Mouse (Mus musculus): ENCODE measurements around the gene Lrr1. TPM values are rescaled to one million over a fixed set of nuclear protein-coding genes. Genes with fewer than 3 reads are reported as not detected.

The Lrr1 gene
- polyA plus RNA-seq (2015; fragmentation: Nextera tagmentation; extraction: Ambion mirVana): 21.1 and 24.1 TPM in 2 replicates

DNA sequence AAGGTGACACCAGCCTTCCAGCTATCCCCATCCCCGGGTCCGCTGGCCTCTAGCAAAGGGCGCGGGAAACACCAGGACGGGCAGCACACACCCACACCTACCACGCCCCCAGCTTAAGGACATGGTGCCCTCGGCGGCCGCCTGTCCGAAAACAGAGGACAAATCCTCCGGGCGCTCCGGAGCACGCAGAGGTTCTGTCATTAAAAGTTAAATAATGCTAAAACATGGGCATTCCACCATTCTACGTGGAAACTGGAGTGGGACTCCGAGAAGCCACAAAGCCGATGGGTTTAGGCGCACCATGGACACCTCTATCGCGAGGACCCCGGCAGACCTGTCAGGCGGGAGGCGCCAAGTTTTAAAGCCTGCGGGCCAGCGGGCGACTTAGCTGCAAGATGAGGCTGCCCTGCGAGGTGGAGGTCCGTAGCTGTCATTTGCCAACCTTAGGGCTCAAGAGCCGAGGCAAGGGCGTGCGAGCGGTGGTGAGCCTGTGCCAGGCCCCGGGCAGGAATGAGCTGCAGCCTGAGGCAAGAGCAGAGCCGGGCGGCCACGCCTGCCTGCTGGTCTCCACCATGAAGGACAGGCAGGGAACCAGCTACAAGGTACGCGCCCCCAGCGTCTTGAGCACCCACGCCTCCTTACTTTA, at the start of gene Lrr1:
TSS of gene Lrr1 (plus strand) at position 354 of the 646 bp plus-strand sequence.
- Histone ChIP-seq H3K27me3 (ENCODE audit: insufficient read depth, low read length) (no peaks in the 10 kb centered on the region), H3K9me3 (ENCODE audit: low read length) (no peaks in the 10 kb centered on the region), H3K4me2 (replicated peaks; ENCODE audit: low read depth, low read length) (peak within 1 kb of the TSS; percentile 81), H3K36me3 (ENCODE audit: insufficient read depth, low read length) (0 out of 2 replicates have a peak, but pooled peaks cover 11% of the 10 kb centered on the region), H3K27ac (ENCODE audit: low read length) (peak within 1 kb of the TSS; percentile 88), H3K4me3 (ENCODE audit: low read length) (peak within 1 kb of the TSS; percentile 71), H3K4me1 (ENCODE audit: insufficient read depth, low read length) (peaks cover 10% of the 10 kb centered on the region; the same call in 1 of the 2 replicates), H3K9ac (replicated peaks; ENCODE audit: low read length) (peak within 1 kb of the TSS; percentile 77)
- under 1% methylated on average over 40 of the region's 40 CpGs for WGBS
- ATAC-seq (ENCODE audit: low FRiP score, low TSS enrichment): peak; percentile 96

DNA sequence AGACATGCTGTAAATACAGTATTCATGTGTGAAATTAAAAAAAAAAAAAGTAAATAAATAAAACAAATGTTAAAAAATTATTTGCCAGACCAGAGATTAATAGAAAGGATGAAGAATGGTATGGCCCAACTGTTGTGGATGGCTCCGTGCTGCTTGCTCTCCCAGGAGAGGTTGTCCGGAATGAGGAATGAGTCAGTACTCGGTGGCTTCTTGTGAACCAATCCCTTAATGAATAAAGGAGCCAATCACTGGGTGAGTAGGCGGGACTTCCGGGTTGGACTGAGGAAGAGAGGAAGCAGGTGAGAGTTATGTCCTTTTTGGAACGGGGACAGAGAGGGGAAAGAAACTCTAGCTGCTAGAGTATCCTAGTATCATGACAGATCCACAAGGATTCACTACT, 48.7 kb upstream of the Lrr1 start:
- no peak overlapping the region for H3K9ac ChIP-seq (replicated peaks; ENCODE audit: low read length)
- H3K36me3 ChIP-seq (ENCODE audit: insufficient read depth, low read length): no peaks in the 10 kb centered on the region
- no peaks in the 10 kb centered on the region for H3K4me1 ChIP-seq (ENCODE audit: insufficient read depth, low read length)
- WGBS: 82% methylated on average over 6 of the region's 6 CpGs
- ATAC-seq (ENCODE audit: low FRiP score, low TSS enrichment): no peak
- no peaks in the 10 kb centered on the region for H3K27me3 ChIP-seq (ENCODE audit: insufficient read depth, low read length)
- H3K4me2 ChIP-seq (replicated peaks; ENCODE audit: low read depth, low read length): no peak overlapping the region
- H3K27ac ChIP-seq (ENCODE audit: low read length): no peak overlapping the region
- no peaks in the 10 kb centered on the region for H3K9me3 ChIP-seq (ENCODE audit: low read length)
- H3K4me3 ChIP-seq (ENCODE audit: low read length): no peak overlapping the region

DNA sequence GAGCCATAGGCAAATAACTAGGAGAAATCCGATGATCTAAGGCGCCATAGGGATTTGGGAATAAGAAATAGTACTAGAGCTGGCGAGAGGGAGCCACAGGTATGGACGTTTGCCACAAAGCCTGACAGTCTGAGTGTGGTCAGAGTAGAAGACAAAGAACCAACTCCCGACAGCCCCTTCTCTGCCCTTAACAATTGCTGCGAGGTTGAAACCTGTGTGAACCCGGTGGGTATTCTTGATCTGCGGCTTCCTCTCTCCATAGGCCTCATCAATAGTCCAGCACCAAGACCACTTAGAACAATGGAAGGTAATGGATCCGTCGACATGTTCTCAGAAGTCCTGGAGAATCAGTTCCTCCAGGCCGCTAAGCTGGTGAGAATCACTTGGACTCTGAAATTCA, 45.8 kb upstream of the Lrr1 start:
- H3K4me3 ChIP-seq (ENCODE audit: low read length): no peak overlapping the region
- H3K9ac ChIP-seq (replicated peaks; ENCODE audit: low read length): no peak overlapping the region
- no peak overlapping the region for H3K4me2 ChIP-seq (replicated peaks; ENCODE audit: low read depth, low read length)
- H3K4me1 ChIP-seq (ENCODE audit: insufficient read depth, low read length): no peaks in the 10 kb centered on the region
- no peaks in the 10 kb centered on the region for H3K36me3 ChIP-seq (ENCODE audit: insufficient read depth, low read length)
- H3K27me3 ChIP-seq (ENCODE audit: insufficient read depth, low read length): no peaks in the 10 kb centered on the region
- 88% methylated on average over 11 of the region's 11 CpGs for WGBS
- ATAC-seq (ENCODE audit: low FRiP score, low TSS enrichment): no peak
- no peaks in the 10 kb centered on the region for H3K9me3 ChIP-seq (ENCODE audit: low read length)
- no peak overlapping the region for H3K27ac ChIP-seq (ENCODE audit: low read length)

DNA sequence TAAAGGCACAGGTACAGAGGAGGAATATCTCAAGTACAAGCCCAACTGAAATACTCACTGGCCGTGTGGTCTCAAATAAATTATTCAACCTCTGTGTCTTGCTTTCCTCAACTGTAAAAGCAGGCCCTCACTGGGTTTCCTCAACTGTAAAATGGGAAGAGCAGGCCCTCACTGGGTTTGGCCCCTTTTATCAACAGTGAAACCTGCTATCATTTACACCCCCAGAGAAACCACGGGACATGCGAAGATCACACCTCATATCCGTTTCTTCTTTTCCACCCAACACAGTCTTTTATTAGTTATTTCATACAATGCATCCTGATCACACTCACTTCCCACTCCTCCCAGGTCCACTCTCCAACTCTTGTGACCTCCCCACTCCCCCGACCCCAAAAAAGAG, 43.5 kb upstream of the Lrr1 start:
- Histone ChIP-seq H3K27ac (ENCODE audit: low read length) (no peak overlapping the region), H3K4me1 (ENCODE audit: insufficient read depth, low read length) (no peaks in the 10 kb centered on the region), H3K4me2 (replicated peaks; ENCODE audit: low read depth, low read length) (no peak overlapping the region), H3K27me3 (ENCODE audit: insufficient read depth, low read length) (no peaks in the 10 kb centered on the region), H3K9me3 (ENCODE audit: low read length) (no peaks in the 10 kb centered on the region), H3K36me3 (ENCODE audit: insufficient read depth, low read length) (no peaks in the 10 kb centered on the region), H3K9ac (replicated peaks; ENCODE audit: low read length) (no peak overlapping the region), H3K4me3 (ENCODE audit: low read length) (no peak overlapping the region)
- no peak for ATAC-seq (ENCODE audit: low FRiP score, low TSS enrichment)
- WGBS: 82% methylated on average over 5 of the region's 5 CpGs

DNA sequence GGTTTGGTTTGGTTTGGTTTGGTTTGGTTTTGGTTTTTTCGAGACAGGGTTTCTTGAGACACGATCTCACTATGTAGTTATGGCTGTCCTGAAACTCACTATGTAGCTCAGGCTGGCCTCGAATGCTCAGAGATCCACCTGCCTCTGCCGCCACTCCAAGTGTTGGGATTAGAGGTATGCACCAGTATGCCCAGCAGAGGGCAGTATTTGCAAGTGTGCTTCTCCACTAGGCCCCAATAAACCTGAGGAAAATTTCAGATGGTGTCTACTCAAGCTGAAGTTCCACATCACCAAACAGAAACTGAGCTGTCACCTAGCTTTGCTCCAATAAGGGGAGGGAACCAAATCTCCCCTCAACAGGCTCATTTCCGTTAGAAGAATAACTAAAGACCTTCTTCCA, 41.4 kb upstream of the Lrr1 start:
- Histone ChIP-seq H3K4me3 (ENCODE audit: low read length) (no peak overlapping the region), H3K9me3 (ENCODE audit: low read length) (no peaks in the 10 kb centered on the region), H3K36me3 (ENCODE audit: insufficient read depth, low read length) (no peaks in the 10 kb centered on the region), H3K27ac (ENCODE audit: low read length) (no peak overlapping the region), H3K4me1 (ENCODE audit: insufficient read depth, low read length) (no peaks in the 10 kb centered on the region), H3K27me3 (ENCODE audit: insufficient read depth, low read length) (no peaks in the 10 kb centered on the region), H3K4me2 (replicated peaks; ENCODE audit: low read depth, low read length) (no peak overlapping the region), H3K9ac (replicated peaks; ENCODE audit: low read length) (no peak overlapping the region)
- 85% methylated on average over 5 of the region's 5 CpGs for WGBS
- no peak for ATAC-seq (ENCODE audit: low FRiP score, low TSS enrichment)

DNA sequence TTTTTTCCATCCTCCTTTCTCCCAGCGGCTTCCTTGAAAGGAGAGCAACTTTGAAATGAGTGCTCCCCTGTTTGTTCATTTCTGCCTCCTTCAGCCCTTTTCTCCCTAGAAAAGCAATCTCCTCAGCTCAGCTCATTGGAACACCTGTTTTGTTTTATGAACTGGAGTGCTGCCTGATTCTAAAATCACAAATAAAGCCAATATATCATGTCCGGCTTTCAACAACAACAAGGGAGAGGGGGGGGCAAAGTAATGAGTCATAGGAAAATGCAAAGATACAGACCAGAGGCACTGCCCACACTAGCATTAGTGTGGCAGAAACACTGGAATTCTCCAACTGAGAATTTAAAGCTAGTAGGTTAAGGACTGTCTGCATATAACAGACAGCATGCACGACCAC, 41.0 kb upstream of the Lrr1 start:
- Histone ChIP-seq H3K4me2 (replicated peaks; ENCODE audit: low read depth, low read length) (no peak overlapping the region), H3K27ac (ENCODE audit: low read length) (no peak overlapping the region), H3K9me3 (ENCODE audit: low read length) (no peaks in the 10 kb centered on the region), H3K9ac (replicated peaks; ENCODE audit: low read length) (no peak overlapping the region), H3K36me3 (ENCODE audit: insufficient read depth, low read length) (no peaks in the 10 kb centered on the region), H3K4me1 (ENCODE audit: insufficient read depth, low read length) (no peaks in the 10 kb centered on the region), H3K4me3 (ENCODE audit: low read length) (no peak overlapping the region), H3K27me3 (ENCODE audit: insufficient read depth, low read length) (no peaks in the 10 kb centered on the region)
- no peak for ATAC-seq (ENCODE audit: low FRiP score, low TSS enrichment)
- WGBS: 74% methylated on average over 3 of the region's 3 CpGs

DNA sequence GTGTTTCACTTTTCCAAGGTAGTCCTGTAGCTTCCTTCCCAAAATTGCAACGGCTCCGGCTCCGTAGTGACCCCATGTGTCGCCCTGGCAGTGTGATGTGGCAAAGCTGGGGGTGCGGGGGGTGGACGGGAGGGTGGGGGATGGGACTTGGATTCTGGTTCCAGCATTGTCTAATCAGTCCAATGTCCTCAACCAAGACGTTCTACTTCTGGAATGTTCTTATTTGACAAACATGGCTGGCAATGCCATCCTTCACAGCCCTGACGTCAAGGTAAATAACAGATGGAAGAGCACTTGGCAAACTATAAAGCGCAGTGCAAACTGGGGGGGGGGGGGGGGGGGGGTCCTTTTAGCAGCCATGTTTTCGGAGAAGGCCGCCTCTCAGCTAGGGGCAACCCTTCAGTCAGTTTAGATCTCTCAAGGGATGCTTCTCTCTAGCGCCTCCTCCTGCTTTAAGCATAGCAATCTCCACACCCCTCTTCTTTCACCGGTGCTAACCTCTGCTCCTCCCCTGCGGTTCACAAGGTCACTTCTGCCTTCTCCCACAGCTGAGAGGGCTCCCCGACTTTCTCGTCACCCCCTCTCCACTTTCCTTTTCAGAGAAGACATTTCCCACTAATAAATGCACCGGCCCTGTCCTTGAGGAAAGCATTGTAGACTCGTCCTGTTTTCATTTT, 38.8 kb upstream of the Lrr1 start:
- Histone ChIP-seq H3K27ac (ENCODE audit: low read length) (no peak overlapping the region), H3K36me3 (ENCODE audit: insufficient read depth, low read length) (no peaks in the 10 kb centered on the region), H3K4me1 (ENCODE audit: insufficient read depth, low read length) (no peaks in the 10 kb centered on the region), H3K9me3 (ENCODE audit: low read length) (no peaks in the 10 kb centered on the region), H3K9ac (replicated peaks; ENCODE audit: low read length) (no peak overlapping the region), H3K4me3 (ENCODE audit: low read length) (0 out of 2 replicates have a peak overlapping the region, but pooled peaks have one; percentile 13), H3K27me3 (ENCODE audit: insufficient read depth, low read length) (no peaks in the 10 kb centered on the region), H3K4me2 (replicated peaks; ENCODE audit: low read depth, low read length) (peak overlapping the region; percentile 28)
- WGBS: 40% methylated on average over 17 of the region's 18 CpGs
- no peak; the same call in 1 of the 2 replicates for ATAC-seq (ENCODE audit: low FRiP score, low TSS enrichment)

DNA sequence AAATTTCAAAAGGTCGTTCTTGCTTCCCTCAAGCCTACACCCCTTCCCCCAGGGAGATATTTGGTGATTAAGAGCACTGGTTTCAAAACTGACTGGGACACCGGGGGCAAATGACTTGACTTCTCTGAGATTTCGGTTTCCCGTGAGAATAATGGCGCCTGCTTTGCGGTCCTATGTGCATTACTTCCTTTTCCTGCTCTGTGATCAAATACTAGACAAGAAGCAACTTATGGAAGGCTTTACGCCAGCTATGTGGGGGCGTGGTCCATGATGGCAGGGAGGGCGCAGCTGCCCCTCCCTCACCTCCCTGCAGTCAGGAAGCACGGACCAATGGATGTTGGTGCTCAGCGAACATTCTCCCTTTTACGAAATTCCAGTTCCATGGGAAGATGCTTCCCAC, 38.1 kb upstream of the Lrr1 start:
- WGBS: 72% methylated on average over 12 of the region's 12 CpGs
- ATAC-seq (ENCODE audit: low FRiP score, low TSS enrichment): no peak
- no peaks in the 10 kb centered on the region for H3K36me3 ChIP-seq (ENCODE audit: insufficient read depth, low read length)

DNA sequence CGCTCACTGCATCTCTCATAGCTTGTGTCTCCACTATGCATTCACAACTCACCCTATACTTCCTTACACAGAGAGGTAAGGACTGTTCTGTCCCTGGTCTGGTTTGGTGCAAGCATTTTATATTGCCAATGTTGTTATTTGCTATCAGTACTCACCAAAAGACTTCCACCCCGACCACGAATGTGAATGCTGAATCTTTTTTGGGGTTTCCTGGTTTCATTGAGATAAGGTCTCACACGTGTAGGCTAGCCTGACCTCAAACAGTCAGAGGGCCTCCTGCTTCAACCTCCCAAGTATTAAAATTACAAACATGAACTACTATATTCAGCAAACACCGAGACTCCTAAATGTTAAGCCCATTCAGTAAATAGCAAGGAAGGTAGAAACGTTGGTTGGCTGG, 37.3 kb upstream of the Lrr1 start:
- Histone ChIP-seq H3K9ac (replicated peaks; ENCODE audit: low read length) (no peak overlapping the region), H3K27me3 (ENCODE audit: insufficient read depth, low read length) (no peaks in the 10 kb centered on the region), H3K9me3 (ENCODE audit: low read length) (no peaks in the 10 kb centered on the region), H3K4me1 (ENCODE audit: insufficient read depth, low read length) (no peaks in the 10 kb centered on the region), H3K36me3 (ENCODE audit: insufficient read depth, low read length) (no peaks in the 10 kb centered on the region), H3K27ac (ENCODE audit: low read length) (no peak overlapping the region), H3K4me2 (replicated peaks; ENCODE audit: low read depth, low read length) (no peak overlapping the region), H3K4me3 (ENCODE audit: low read length) (no peak overlapping the region)
- 83% methylated on average over 6 of the region's 6 CpGs for WGBS
- ATAC-seq (ENCODE audit: low FRiP score, low TSS enrichment): no peak

More for the DNA sequence above, 38.1 kb upstream of the Lrr1 start:
- 0 out of 2 replicates have a peak overlapping the region, but pooled peaks have one; percentile 13 for H3K4me3 ChIP-seq (ENCODE audit: low read length)
- H3K9me3 ChIP-seq (ENCODE audit: low read length): no peaks in the 10 kb centered on the region
- no peak overlapping the region for H3K27ac ChIP-seq (ENCODE audit: low read length)
- peak overlapping the region; percentile 28 for H3K4me2 ChIP-seq (replicated peaks; ENCODE audit: low read depth, low read length)
- H3K27me3 ChIP-seq (ENCODE audit: insufficient read depth, low read length): no peaks in the 10 kb centered on the region
- no peak overlapping the region for H3K9ac ChIP-seq (replicated peaks; ENCODE audit: low read length)
- no peaks in the 10 kb centered on the region for H3K4me1 ChIP-seq (ENCODE audit: insufficient read depth, low read length)

DNA sequence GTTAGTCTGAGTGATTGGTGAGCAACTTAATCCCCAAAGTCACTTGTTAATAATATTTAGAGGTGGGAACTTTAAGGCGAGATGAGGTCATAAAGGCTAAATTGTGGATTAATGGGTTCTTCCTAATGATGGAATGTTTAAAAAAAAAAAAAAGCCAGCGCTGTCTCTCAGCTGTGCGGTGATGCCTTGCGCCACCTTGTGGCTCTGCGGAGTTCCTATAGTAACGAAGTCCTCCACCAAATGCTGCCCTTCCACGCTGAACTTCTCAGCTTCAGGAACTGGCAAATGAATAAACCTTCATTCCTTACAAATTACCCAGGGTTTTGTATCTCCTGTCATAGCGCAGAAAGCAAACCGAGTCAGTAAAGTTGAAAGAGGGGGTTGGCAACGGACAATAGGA, 36.6 kb upstream of the Lrr1 start:
- no peaks in the 10 kb centered on the region for H3K27me3 ChIP-seq (ENCODE audit: insufficient read depth, low read length)
- ATAC-seq (ENCODE audit: low FRiP score, low TSS enrichment): no peak; the same call in 1 of the 2 replicates
- H3K4me1 ChIP-seq (ENCODE audit: insufficient read depth, low read length): no peaks in the 10 kb centered on the region
- H3K9me3 ChIP-seq (ENCODE audit: low read length): no peaks in the 10 kb centered on the region
- H3K4me2 ChIP-seq (replicated peaks; ENCODE audit: low read depth, low read length): no peak overlapping the region
- 10% methylated on average over 10 of the region's 10 CpGs for WGBS
- no peak overlapping the region for H3K27ac ChIP-seq (ENCODE audit: low read length)
- H3K9ac ChIP-seq (replicated peaks; ENCODE audit: low read length): no peak overlapping the region
- H3K36me3 ChIP-seq (ENCODE audit: insufficient read depth, low read length): no peaks in the 10 kb centered on the region
- H3K4me3 ChIP-seq (ENCODE audit: low read length): no peak overlapping the region

Data from kidney, embryonic 16.5 days (tissue).